Mouse (Mus musculus) adrenal gland, adult 8-10 months (tissue): ENCODE measurements around the gene Myh11. TPM values are rescaled to one million over a fixed set of nuclear protein-coding genes. Genes with fewer than 3 reads are reported as not detected.
A peak's percentile ranks its signal among the peaks of the same experiment; 100 is the strongest.

ENCODE experiments used
- DNase-seq: peaks from one replicate; pipeline ENCODE4 v3.0.0; 2022
- total RNA-seq, 4 experiments: library from RNA; stranded (reverse); gene quantifications; 2 replicates each; pipeline ENCODE4 v1.2.4; 2022

The Myh11 gene
- total RNA-seq: 1 to 10 TPM; 4.4 to 5.6 (median 5.1) TPM

- DNase-seq: peak; percentile 55
Observed at GRCm38 (mm10) chr16:14291223-14291622, at the start of gene Myh11. TSS of gene Myh11 (minus strand) at chr16:14291372.

GRCm38 (mm10) chr16:14328156-14328555 is 37.0 kb upstream of the Myh11 start:
- no peak for DNase-seq

GRCm38 (mm10) chr16:14320494-14320893 is 29.3 kb upstream of the Myh11 start:
- DNase-seq: no peak

GRCm38 (mm10) chr16:14319681-14320080 is 28.5 kb upstream of the Myh11 start:
- no peak for DNase-seq

- peak; percentile 96 for DNase-seq
Observed at GRCm38 (mm10) chr16:14316884-14317876, 26.0 kb upstream of the Myh11 start, which contains the start of gene Fopnl. TSS of gene Fopnl (minus strand) at chr16:14317405.

GRCm38 (mm10) chr16:14312914-14313313 is 21.7 kb upstream of the Myh11 start:
- no peak for DNase-seq

GRCm38 (mm10) chr16:14311371-14311770 is 20.2 kb upstream of the Myh11 start:
- DNase-seq: no peak

- no peak for DNase-seq
Observed at GRCm38 (mm10) chr16:14309833-14310232, 18.7 kb upstream of the Myh11 start.

- no peak for DNase-seq
Observed at GRCm38 (mm10) chr16:14308245-14309073, 17.3 kb upstream of the Myh11 start.

GRCm38 (mm10) chr16:14307373-14307772 is 16.2 kb upstream of the Myh11 start:
- DNase-seq: no peak

GRCm38 (mm10) chr16:14306451-14306850 is 15.3 kb upstream of the Myh11 start:
- DNase-seq: no peak

- no peak for DNase-seq
Observed at GRCm38 (mm10) chr16:14304791-14305190, 13.6 kb upstream of the Myh11 start.

- DNase-seq: peak; percentile 54
Observed at GRCm38 (mm10) chr16:14303676-14304075, 12.5 kb upstream of the Myh11 start.

- DNase-seq: no peak
Observed at GRCm38 (mm10) chr16:14303148-14303547, 12.0 kb upstream of the Myh11 start.

- no peak for DNase-seq
Observed at GRCm38 (mm10) chr16:14298461-14298860, 7.3 kb upstream of the Myh11 start.

GRCm38 (mm10) chr16:14297746-14298145 is 6.6 kb upstream of the Myh11 start:
- DNase-seq: no peak

- DNase-seq: no peak
Observed at GRCm38 (mm10) chr16:14297137-14297536, 6.0 kb upstream of the Myh11 start.

- DNase-seq: no peak
Observed at GRCm38 (mm10) chr16:14296544-14297124, 5.5 kb upstream of the Myh11 start.

- DNase-seq: no peak
Observed at GRCm38 (mm10) chr16:14295291-14295690, 4.1 kb upstream of the Myh11 start.

- no peak for DNase-seq
Observed at GRCm38 (mm10) chr16:14292205-14293199, 1.3 kb upstream of the Myh11 start.

- DNase-seq: no peak
Observed at GRCm38 (mm10) chr16:14272374-14272965, 18.7 kb downstream of the Myh11 start.
